Mouse (Mus musculus) forebrain, embryonic 12.5 days (tissue): ENCODE measurements around the gene Kri1. TPM values are rescaled to one million over a fixed set of nuclear protein-coding genes. Genes with fewer than 3 reads are reported as not detected.
"Not testable (repeated sequence)": the region's sequence is repeated elsewhere in the genome, so short reads cannot be mapped to it uniquely, and the experiment has no call there.

Source experiments
- ATAC-seq: fragments of 200-750 bp; cut with Nextera tagmentation; 2 replicates; pipeline ENCODE4 v1.8.0; 2017; ENCODE audit warnings: moderate TSS enrichment; ENCODE audit not compliant: low FRiP score
- H3K27ac ChIP-seq: fragments of 300-500 bp; sonication (generic); 2 replicates; pipeline ENCODE4 v1.5.1; 2016; ENCODE audit warnings: mild to moderate bottlenecking
- H3K27me3 ChIP-seq: fragments of 300-500 bp; sonication (generic); 2 replicates; pipeline ENCODE4 v1.6.1; 2016; ENCODE audit warnings: mild to moderate bottlenecking
- H3K36me3 ChIP-seq: fragments of 300-500 bp; sonication (generic); replicated peaks from 2 replicates; pipeline ENCODE4 v1.6.1; 2016; ENCODE audit warnings: mild to moderate bottlenecking
- H3K4me1 ChIP-seq: fragments of 300-500 bp; sonication (generic); 2 replicates; pipeline ENCODE4 v1.6.1; 2016
- H3K4me2 ChIP-seq: fragments of 300-500 bp; sonication (generic); 2 replicates; pipeline ENCODE4 v1.6.1; 2016; ENCODE audit warnings: mild to moderate bottlenecking, moderate library complexity
- H3K4me3 ChIP-seq: fragments of 300-500 bp; sonication (generic); replicated peaks from 2 replicates; pipeline ENCODE4 v1.5.1; 2016; ENCODE audit warnings: mild to moderate bottlenecking
- H3K9ac ChIP-seq: fragments of 300-500 bp; sonication (generic); 2 replicates; pipeline ENCODE4 v1.6.1; 2016; ENCODE audit warnings: mild to moderate bottlenecking
- H3K9me3 ChIP-seq: fragments of 300-500 bp; sonication (generic); 2 replicates; pipeline ENCODE4 v1.6.1; 2016
- WGBS: fragments of 180-500 bp; shearing (Covaris S2); methylation state at CpG from one replicate; pipeline ENCODE4 v1.1.7; 2016; 5-methylcytosine and 5-hydroxymethylcytosine counted together
- polyA plus RNA-seq: library from polyadenylated mRNA; unstranded; fragments of >200 nt; fragmentation: Nextera tagmentation; extraction: Ambion mirVana; gene quantifications from 2 replicates; pipeline ENCODE4 v1.2.1, GENCODE M21; 2016

The Kri1 gene
- polyA plus RNA-seq, 1 experiment from 2014 or later: 19.5 TPM

GRCm38 (mm10) chr9:21312134-21312533 lies 24.4 kb upstream of the Kri1 start, which contains the start of gene Ap1m2:
Ap1m2 (minus strand) TSS chr9:21312337.
- Histone ChIP-seq H3K4me3 (0 out of 2 replicates have a peak within 1 kb of the TSS, but pooled peaks have one; percentile 5), H3K9ac (no peak within 1 kb of the TSS), H3K4me1 (peaks cover 6% of the 10 kb centered on the region; the same call in 1 of the 2 replicates), H3K4me2 (peak within 1 kb of the TSS; percentile 22), H3K27me3 (peaks cover 24% of the 10 kb centered on the region), H3K36me3 (no peaks in the 10 kb centered on the region), H3K27ac (no peak within 1 kb of the TSS), H3K9me3 (no peaks in the 10 kb centered on the region)
- ATAC-seq: no peak
- WGBS: 14% methylated on average over 29 of the region's 35 CpGs

- Histone ChIP-seq H3K36me3 (no peaks in the 10 kb centered on the region), H3K27me3 (peaks cover 24% of the 10 kb centered on the region), H3K4me2 (no peak overlapping the region), H3K27ac (no peak overlapping the region), H3K9ac (no peak overlapping the region), H3K9me3 (no peaks in the 10 kb centered on the region), H3K4me1 (peaks cover 6% of the 10 kb centered on the region; the same call in 1 of the 2 replicates), H3K4me3 (no peak overlapping the region)
- no peak for ATAC-seq
- WGBS: 23% methylated on average over 7 of the region's 7 CpGs
Measured at GRCm38 (mm10) chr9:21311695-21312094, 23.9 kb upstream of the Kri1 start.

- ATAC-seq: no peak
- Histone ChIP-seq H3K27me3 (peaks cover 19% of the 10 kb centered on the region), H3K4me2 (no peak overlapping the region), H3K36me3 (no peaks in the 10 kb centered on the region), H3K9me3 (no peaks in the 10 kb centered on the region), H3K9ac (no peak overlapping the region), H3K27ac (no peak overlapping the region), H3K4me3 (no peak overlapping the region), H3K4me1 (peaks cover 6% of the 10 kb centered on the region; the same call in 1 of the 2 replicates)
- 76% methylated on average over 15 of the region's 15 CpGs for WGBS
Measured at GRCm38 (mm10) chr9:21309150-21309741, 21.5 kb upstream of the Kri1 start.

- no peak for ATAC-seq
- H3K36me3 ChIP-seq: no peaks in the 10 kb centered on the region
- no peak overlapping the region for H3K9ac ChIP-seq
- H3K4me1 ChIP-seq: no peaks in the 10 kb centered on the region
- H3K27me3 ChIP-seq: no peaks in the 10 kb centered on the region; the same call in 1 of the 2 replicates
- 0 out of 2 replicates have a peak, but pooled peaks cover 3% of the 10 kb centered on the region for H3K9me3 ChIP-seq
- no peak overlapping the region for H3K27ac ChIP-seq
- WGBS: 86% methylated on average over 7 of the region's 7 CpGs
- no peak overlapping the region for H3K4me3 ChIP-seq
- H3K4me2 ChIP-seq: no peak overlapping the region
Measured at GRCm38 (mm10) chr9:21305065-21305464, 17.3 kb upstream of the Kri1 start.

GRCm38 (mm10) chr9:21299014-21299413 lies 11.2 kb upstream of the Kri1 start:
- Histone ChIP-seq H3K27me3 (no peaks in the 10 kb centered on the region), H3K36me3 (no peaks in the 10 kb centered on the region), H3K4me3 (no peak overlapping the region), H3K4me2 (no peak overlapping the region), H3K4me1 (no peaks in the 10 kb centered on the region), H3K9me3 (0 out of 2 replicates have a peak, but pooled peaks cover 3% of the 10 kb centered on the region), H3K27ac (no peak overlapping the region), H3K9ac (no peak overlapping the region)
- ATAC-seq: no peak
- WGBS: 85% methylated on average over 10 of the region's 10 CpGs

- ATAC-seq: no peak
- WGBS: 94% methylated on average over 3 of the region's 3 CpGs
- Histone ChIP-seq H3K27me3 (no peaks in the 10 kb centered on the region), H3K9me3 (no peaks in the 10 kb centered on the region), H3K27ac (no peak overlapping the region), H3K36me3 (no peaks in the 10 kb centered on the region), H3K4me2 (peak overlapping the region; percentile 51; the same call in 1 of the 2 replicates), H3K4me3 (no peak overlapping the region), H3K9ac (no peak overlapping the region), H3K4me1 (peaks cover 25% of the 10 kb centered on the region)
Measured at GRCm38 (mm10) chr9:21292271-21292670, 4.5 kb upstream of the Kri1 start.

GRCm38 (mm10) chr9:21291868-21292267 lies 4.1 kb upstream of the Kri1 start:
- peak overlapping the region; percentile 91 for H3K27ac ChIP-seq
- H3K4me2 ChIP-seq: peak overlapping the region; percentile 51
- WGBS: 18% methylated on average over 7 of the region's 7 CpGs
- H3K27me3 ChIP-seq, H3K36me3 ChIP-seq, ATAC-seq, H3K9me3 ChIP-seq: not testable (repeated sequence)
- peaks cover 29% of the 10 kb centered on the region for H3K4me1 ChIP-seq
- H3K4me3 ChIP-seq: peak overlapping the region; percentile 79
- peak overlapping the region; percentile 47; the same call in 1 of the 2 replicates for H3K9ac ChIP-seq

- Histone ChIP-seq H3K27ac (peak within 1 kb of the TSS; percentile 91), H3K36me3 (no peaks in the 10 kb centered on the region), H3K27me3 (no peaks in the 10 kb centered on the region), H3K9ac (peak within 1 kb of the TSS; percentile 80), H3K9me3 (no peaks in the 10 kb centered on the region), H3K4me2 (peak within 1 kb of the TSS; percentile 81), H3K4me1 (peaks cover 35% of the 10 kb centered on the region), H3K4me3 (peak within 1 kb of the TSS; percentile 79)
- under 1% methylated on average over 50 of the region's 51 CpGs for WGBS
- peak; percentile 96 for ATAC-seq
Measured at GRCm38 (mm10) chr9:21291022-21291787, 3.4 kb upstream of the Kri1 start, which contains the start of gene Cdkn2d. Cdkn2d (minus strand) TSS chr9:21291407.

GRCm38 (mm10) chr9:21290589-21290988 lies 2.8 kb upstream of the Kri1 start:
- peak; percentile 0; the same call in 1 of the 2 replicates for ATAC-seq
- Histone ChIP-seq H3K27ac (peak overlapping the region; percentile 87), H3K36me3 (0 out of 2 replicates have a peak, but pooled peaks cover 3% of the 10 kb centered on the region), H3K9me3 (no peaks in the 10 kb centered on the region), H3K4me2 (peak overlapping the region; percentile 81), H3K9ac (peak overlapping the region; percentile 80), H3K4me1 (peaks cover 36% of the 10 kb centered on the region), H3K4me3 (peak overlapping the region; percentile 79), H3K27me3 (no peaks in the 10 kb centered on the region)
- WGBS: under 1% methylated on average over 20 of the region's 20 CpGs

GRCm38 (mm10) chr9:21289337-21289671 lies 1.5 kb upstream of the Kri1 start:
- H3K36me3 ChIP-seq: peaks cover 15% of the 10 kb centered on the region
- H3K9ac ChIP-seq: 0 out of 2 replicates have a peak overlapping the region, but pooled peaks have one; percentile 80
- H3K4me2 ChIP-seq: peak overlapping the region; percentile 81
- peak overlapping the region; percentile 79 for H3K4me3 ChIP-seq
- no peak overlapping the region for H3K27ac ChIP-seq
- peaks cover 36% of the 10 kb centered on the region for H3K4me1 ChIP-seq
- ATAC-seq: no peak
- H3K27me3 ChIP-seq: no peaks in the 10 kb centered on the region
- 92% methylated on average over 2 of the region's 2 CpGs for WGBS
- no peaks in the 10 kb centered on the region for H3K9me3 ChIP-seq

GRCm38 (mm10) chr9:21288404-21289336 lies 901 bp upstream of the Kri1 start:
- 78% methylated on average over 13 of the region's 13 CpGs for WGBS
- H3K9ac ChIP-seq: peak overlapping the region; percentile 74; the same call in 1 of the 2 replicates
- H3K4me1 ChIP-seq: peaks cover 36% of the 10 kb centered on the region
- peak overlapping the region; percentile 78; the same call in 1 of the 2 replicates for H3K27ac ChIP-seq
- no peak for ATAC-seq
- H3K9me3 ChIP-seq: no peaks in the 10 kb centered on the region
- H3K36me3 ChIP-seq: peaks cover 21% of the 10 kb centered on the region
- H3K4me2 ChIP-seq: peak overlapping the region; percentile 81
- H3K27me3 ChIP-seq: no peaks in the 10 kb centered on the region
- H3K4me3 ChIP-seq: peak overlapping the region; percentile 60
